Mouse (Mus musculus): ENCODE results near the gene Bgn. TPM values are rescaled to one million over a fixed set of nuclear protein-coding genes. Genes with fewer than 3 reads are reported as not detected.

The Bgn gene
- total RNA-seq, 4 experiments from 2014 or later, result 19.5 to 43.0 (median 27.5) TPM

DNA sequence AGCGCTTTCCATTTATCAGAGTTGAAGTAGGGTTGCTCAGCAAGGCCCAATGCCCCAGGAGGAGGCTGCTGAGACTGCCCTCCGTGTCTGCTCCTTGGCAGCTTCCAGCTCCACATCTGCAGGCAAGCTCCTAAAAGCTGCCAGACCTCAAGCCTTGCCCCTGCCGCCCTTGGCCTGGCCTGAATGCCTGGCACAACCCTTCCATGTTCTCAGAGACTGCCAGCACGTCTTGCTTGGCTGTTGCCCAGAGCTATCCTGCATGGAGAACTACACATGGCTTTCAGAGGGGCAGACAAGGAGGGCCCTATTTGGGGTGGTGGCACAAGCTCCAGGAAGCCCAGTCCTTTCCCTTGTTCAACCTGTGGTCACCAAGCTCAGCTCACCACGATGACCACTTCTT lies 3.5 kb downstream of the Bgn start:
- peak in 1 of 2 experiments; percentile 46 for DNase-seq (ENCODE audit: low spot score in 2 of 2)

GRCm38 (mm10) chrX:73490186-73490585 lies 6.8 kb downstream of the Bgn start:
- DNase-seq (ENCODE audit: low spot score in 2 of 2), result no peak

DNA sequence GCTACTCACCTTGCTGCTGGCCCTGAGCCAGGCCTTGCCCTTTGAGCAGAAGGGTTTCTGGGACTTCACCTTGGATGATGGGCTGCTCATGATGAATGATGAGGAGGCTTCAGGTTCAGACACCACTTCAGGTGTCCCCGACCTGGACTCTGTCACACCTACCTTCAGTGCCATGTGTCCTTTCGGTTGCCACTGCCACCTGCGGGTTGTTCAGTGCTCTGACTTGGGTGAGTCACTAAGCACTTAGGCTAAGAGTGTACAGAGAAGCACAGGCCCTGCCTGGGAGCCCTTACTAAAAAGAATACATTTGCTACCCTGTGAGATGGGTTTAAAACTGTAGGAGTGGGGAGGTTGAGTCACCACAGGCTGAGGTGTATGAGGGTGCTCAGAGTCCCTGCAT lies 7.4 kb downstream of the Bgn start:
- no peak for DNase-seq (ENCODE audit: low spot score in 2 of 2)

- DNase-seq (ENCODE audit: low spot score in 2 of 2), result peak in 1 of 2 experiments; percentile 32
Measured at GRCm38 (mm10) chrX:73493567-73493966, 10.2 kb downstream of the Bgn start.

GRCm38 (mm10) chrX:73496746-73497145 lies 13.3 kb downstream of the Bgn start:
- peak; percentile 34 to 75 for DNase-seq (ENCODE audit: low spot score in 2 of 2)

DNA sequence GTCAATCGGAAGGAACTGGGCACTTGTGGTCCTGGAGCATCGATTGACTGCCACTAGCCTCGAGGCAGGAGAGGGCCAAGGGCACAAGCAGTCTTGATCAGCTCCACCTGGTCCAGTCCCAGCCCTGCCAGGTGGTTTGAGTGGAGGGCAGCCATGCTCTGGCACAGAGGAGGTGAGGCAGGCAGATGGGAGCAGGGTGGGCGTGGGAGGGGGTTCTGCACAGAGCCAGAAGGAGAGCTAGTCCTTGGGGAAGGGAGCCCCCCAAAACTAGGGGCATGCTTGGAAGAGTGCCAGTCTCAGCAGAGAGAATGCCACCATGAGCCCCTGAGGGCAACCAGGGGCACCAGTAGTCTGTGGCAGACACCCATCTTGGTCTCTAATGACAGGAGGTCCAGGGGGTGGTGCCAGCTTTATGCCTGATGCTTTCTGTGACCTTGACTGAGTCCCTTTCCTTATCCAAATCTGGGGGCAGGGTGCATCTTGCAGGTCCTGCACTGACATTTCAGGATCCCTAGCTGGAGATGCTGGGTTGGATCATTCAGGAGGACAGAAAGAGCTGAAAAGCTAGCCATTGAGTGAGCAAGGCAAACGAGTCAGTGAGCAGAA lies 21.8 kb downstream of the Bgn start:
- DNase-seq (ENCODE audit: low spot score in 2 of 2), result no peak

GRCm38 (mm10) chrX:73506577-73506976 lies 23.2 kb downstream of the Bgn start:
- DNase-seq (ENCODE audit: low spot score in 2 of 2), result no peak

- no peak for DNase-seq (ENCODE audit: low spot score in 2 of 2)
Measured at GRCm38 (mm10) chrX:73509209-73509608, 25.8 kb downstream of the Bgn start.

DNA sequence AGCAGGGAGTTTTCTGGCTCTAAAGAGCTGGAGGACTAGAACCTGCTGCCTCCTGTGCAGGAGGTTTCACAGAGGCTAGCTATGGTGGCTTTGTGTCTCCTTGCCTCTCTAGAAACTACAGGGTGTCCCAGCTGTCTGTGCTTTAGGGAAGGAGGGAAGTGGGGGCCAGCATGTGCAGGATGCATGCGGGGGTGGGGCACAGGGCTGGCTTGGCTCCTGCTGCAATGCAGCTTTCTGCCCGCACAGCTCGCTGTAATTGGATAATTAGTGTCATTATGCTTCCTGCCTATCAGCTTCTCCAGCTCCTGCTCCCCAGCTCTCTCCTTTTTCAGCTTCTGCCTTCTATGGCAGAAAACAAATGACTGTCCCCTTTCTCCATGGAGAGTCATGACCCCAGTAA lies 29.5 kb downstream of the Bgn start:
- no peak for DNase-seq (ENCODE audit: low spot score in 2 of 2)

DNA sequence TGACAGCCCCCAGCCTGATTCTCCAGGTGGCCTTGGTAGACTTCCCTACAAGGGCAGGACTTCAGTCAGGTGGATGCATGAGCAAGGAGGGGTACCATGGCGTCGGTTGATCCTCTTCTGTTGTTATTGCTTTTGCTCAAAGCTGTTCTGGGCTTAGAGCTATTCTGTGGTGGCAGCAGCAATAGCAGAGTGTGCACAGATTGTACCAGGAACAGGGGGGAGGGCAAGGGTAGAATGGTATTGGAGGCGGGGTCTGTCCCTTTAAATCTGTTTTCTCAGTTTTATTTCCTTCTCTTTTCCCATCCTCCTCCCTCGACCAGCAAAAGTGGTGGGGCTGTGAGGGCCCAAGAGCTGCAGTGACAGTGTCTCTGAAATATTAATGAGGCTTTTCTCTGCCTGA lies 33.2 kb downstream of the Bgn start:
- DNase-seq (ENCODE audit: low spot score in 2 of 2), result no peak

- DNase-seq (ENCODE audit: low spot score in 2 of 2), result no peak
Measured at GRCm38 (mm10) chrX:73517060-73517600, 33.7 kb downstream of the Bgn start.

GRCm38 (mm10) chrX:73520692-73521091 lies 37.3 kb downstream of the Bgn start:
- no peak for DNase-seq (ENCODE audit: low spot score in 2 of 2)

GRCm38 (mm10) chrX:73524318-73525222 lies 41.2 kb downstream of the Bgn start:
- peak in 1 of 2 experiments; percentile 11 for DNase-seq (ENCODE audit: low spot score in 2 of 2)

DNA sequence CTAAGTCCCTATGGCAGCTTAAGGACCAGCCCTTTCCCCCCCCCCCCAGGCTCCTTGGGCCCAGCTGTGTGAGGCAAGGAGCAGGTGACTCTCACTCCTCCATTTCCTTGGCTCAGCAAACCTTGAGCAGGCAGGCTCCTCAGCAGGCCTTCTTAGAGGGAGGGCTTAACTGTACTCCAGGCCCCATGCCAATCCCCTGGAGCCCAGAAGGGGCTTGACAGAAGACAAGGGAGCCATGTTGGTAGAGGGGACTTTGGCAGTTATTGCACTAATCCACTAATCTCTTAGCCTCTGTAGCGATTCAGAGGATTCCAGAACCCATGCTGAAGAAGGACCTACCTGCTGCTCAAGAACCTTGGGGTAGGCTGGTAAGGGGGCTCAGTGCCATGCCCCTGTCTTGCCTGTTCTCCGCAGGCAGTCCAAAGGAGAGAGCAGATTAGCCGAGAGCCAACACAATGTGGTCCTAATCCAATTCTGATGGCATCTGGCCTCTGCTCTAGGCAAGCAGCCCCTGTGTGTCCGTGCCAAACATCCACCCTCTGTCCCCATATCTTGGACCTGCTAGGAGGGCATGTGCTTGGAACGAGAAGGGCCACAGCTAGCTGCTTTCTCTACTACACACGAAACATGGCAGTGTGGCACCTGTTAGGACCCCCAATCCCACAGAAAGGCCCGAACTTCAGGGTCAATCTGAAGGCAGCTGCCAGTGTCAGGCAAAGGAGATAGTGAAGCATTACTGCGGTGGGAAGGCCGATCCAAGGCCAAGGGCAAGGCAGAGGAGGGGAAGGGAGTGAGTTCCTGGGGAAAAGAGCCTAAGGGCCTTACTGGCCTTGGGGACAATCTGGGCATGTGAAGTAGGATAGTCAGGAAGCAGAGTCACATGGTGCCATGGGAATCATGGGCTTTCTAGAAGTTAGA lies 42.1 kb downstream of the Bgn start:
- no peak for DNase-seq (ENCODE audit: low spot score in 2 of 2)

DNA sequence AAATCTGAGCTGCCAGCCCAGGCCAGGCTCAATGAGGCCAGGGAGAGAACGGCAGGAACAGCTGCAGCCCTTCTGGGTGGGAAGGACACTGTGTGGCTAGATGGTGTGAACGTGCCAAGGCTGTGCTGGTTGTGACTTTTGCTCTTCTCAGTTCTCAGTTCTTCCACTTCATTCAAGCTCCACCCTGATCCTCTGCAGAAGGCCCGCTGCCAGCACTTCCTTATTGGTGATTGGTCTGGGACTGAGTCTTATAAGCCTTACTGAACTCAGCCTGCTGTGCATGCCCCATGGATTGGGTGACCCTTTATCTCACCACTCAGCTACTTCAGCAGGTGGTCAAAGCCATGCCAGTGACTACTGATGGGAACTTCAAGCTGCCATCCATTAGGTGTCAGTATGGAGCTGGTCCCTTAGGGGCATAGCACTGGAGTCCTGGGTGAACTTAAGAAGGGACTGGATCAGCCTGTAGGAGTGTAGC lies 43.0 kb downstream of the Bgn start:
- DNase-seq (ENCODE audit: low spot score in 2 of 2), result peak; percentile 33 to 77

DNA sequence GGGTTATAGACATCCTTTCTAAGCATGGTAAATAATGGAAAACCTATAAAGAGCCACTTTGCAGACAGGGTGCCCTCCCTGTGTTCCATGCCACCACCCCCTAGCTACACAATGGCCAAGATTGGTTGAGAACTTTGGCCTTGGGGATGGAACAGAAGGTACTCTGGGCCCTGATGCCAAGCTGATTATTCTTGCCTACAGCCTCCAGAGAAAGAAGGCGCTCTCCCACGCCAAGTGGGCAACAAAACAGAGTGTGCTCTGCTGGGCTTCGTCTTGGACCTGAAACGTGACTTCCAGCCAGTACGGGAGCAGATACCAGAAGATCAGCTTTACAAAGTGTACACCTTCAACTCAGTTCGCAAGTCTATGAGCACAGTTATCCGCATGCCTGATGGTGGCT lies 54.5 kb downstream of the Bgn start:
- no peak for DNase-seq (ENCODE audit: low spot score in 2 of 2)

DNA sequence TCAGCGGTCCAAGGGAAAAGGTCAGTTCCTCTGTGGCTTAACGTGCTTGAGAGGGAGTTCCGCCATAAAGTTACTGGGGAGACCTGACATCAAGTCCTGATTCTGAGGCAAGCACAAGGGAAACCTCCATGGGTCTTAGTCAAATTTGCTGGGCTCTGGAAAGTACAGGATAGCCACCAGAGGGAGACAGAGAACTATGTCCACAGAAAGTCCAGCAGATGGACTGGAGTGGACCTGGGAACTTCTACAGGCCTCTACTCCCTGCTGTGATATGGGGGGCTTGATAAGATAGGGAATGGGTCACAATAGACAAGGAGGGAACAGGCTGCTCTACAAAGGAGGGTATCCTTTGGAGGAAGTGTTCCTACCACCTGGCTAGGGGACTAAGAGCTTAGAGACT lies 59.9 kb downstream of the Bgn start:
- no peak for DNase-seq (ENCODE audit: low spot score in 2 of 2)

Measured in gastrocnemius, adult 8-10 months (tissue).